Mouse (Mus musculus) layer of hippocampus, postnatal 36 days (tissue): ENCODE data around the gene Decr2. TPM values are rescaled to one million over a fixed set of nuclear protein-coding genes. Genes with fewer than 3 reads are reported as not detected.
"Not testable (repeated sequence)": the region's sequence is repeated elsewhere in the genome, so short reads cannot be mapped to it uniquely, and the experiment has no call there.

Experiments used
- DNase-seq, 2 experiments: peaks; one replicate each; pipeline ENCODE4 v3.0.0; 2022
- total RNA-seq, 2 experiments: library from RNA; stranded (reverse); gene quantifications; 2 replicates each; pipeline ENCODE4 v1.2.3; 2021

Decr2 gene
- total RNA-seq, 2 experiments from 2014 or later, result 25.5 to 26.5 TPM

- DNase-seq, result peak; percentile 61 to 67
Measured at GRCm38 (mm10) chr17:26113181-26113948, 23.2 kb upstream of the Decr2 start, which contains the start of gene Tmem8. Gene Tmem8, plus strand, starts transcription at chr17:26113299.

DNA sequence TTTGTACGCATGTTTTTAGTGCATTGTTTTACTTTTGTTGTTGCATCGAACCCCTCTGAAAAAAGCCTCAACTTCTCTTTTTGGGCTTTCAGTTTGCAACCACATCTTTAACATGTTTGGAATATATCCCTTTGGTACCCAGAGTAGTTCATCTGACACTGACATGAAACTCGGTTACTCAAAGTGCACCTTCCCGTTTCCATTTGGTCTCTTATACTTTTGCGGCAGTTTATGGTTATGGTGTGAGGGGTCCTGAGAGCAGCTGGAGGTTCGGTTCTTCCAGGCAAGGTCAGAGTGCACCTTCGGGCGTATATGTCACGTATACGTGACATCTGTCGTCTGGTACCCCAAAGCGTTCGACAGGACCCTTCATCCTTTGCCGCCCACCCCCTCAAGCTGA is 22.6 kb upstream of the Decr2 start:
- no peak for DNase-seq

DNA sequence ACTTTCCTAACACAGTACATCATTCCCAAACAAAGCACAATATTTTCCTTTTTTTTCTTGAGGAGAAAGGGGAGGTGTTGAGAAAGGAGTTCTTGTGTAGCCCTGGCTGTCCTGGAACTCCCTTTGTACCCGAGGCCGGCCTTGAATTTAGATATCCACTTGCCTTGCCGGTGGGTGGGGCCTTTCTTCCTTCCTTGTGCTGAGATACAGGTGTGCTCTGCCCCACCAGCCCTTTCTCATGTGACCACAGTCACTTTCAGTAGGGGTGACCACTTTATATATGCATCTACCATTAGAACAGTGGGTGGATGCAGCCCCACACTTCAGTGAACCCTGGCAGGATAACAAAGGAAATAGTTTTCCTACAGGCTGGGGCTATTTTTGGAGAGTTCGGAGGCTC is 21.6 kb upstream of the Decr2 start:
- no peak for DNase-seq

DNA sequence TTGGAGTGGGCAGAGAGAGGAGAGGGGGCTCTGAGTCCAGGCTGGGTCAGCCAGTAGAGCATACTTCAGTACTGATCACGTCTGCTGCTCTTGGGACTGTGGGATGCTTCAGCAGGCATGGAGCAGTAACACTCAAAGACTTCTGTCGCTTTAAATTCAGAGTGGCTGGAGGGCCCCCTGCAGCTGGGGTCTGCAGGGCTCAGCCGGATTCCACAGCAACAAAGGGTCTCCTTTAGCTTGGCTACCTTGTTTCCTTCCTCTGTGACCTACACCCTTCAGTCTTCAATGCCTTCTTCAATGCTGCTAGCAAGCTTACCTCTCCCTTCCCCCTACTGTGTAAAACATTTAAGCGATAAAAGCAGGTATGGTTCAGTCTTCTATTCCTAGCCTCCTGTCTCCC is 20.9 kb upstream of the Decr2 start:
- no peak for DNase-seq

GRCm38 (mm10) chr17:26110156-26110555 is 20.0 kb upstream of the Decr2 start:
- no peak for DNase-seq

- no peak for DNase-seq
Measured at GRCm38 (mm10) chr17:26105619-26106018, 15.5 kb upstream of the Decr2 start.

DNA sequence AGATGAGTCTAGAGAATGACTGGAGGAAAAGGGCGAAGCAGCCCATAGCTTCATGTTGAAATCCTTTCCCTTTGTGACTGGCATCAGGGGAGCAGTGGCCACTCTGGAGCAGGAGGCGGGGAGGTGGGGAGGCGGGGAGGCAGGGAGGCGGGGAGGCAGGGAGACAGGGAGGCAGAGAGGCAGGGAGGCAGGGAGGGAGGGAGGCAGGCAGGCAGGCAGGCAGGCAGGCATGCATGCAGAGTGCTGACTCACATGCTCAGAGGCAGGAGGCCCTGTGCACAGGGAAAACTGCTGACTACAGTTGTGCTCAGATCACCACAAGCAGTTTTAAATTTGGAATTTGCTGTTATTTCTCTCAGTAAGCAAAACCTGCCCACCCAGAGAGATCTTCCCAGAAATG is 11.3 kb upstream of the Decr2 start:
- DNase-seq, result no peak

GRCm38 (mm10) chr17:26100166-26100565 is 10.0 kb upstream of the Decr2 start:
- no peak for DNase-seq

GRCm38 (mm10) chr17:26099316-26099715 is 9.2 kb upstream of the Decr2 start:
- not testable (repeated sequence) for DNase-seq

DNA sequence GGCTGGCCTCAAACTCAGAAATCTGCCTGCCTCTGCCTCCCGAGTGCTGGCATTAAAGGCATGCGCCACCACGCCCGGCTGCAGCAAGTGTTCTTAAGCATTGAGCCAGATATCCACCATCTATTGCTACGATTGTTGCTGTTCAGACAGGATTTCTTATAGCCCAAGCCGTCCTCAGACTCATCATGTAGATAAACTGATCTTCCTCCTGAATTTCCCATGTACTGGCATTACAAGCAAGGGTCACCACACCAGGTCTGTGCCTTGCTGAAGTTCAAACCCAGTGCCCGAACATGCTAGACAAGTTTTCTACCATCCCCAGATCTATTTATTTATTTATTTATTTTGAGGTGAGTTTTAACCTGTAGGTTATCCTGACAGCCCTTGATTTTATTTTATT is 8.3 kb upstream of the Decr2 start:
- DNase-seq, result no peak

- DNase-seq, result peak; percentile 65 to 68
Measured at GRCm38 (mm10) chr17:26095121-26095740, 5.1 kb upstream of the Decr2 start, which contains the start of gene Nme4. Gene Nme4, minus strand, starts transcription at chr17:26095602.

DNA sequence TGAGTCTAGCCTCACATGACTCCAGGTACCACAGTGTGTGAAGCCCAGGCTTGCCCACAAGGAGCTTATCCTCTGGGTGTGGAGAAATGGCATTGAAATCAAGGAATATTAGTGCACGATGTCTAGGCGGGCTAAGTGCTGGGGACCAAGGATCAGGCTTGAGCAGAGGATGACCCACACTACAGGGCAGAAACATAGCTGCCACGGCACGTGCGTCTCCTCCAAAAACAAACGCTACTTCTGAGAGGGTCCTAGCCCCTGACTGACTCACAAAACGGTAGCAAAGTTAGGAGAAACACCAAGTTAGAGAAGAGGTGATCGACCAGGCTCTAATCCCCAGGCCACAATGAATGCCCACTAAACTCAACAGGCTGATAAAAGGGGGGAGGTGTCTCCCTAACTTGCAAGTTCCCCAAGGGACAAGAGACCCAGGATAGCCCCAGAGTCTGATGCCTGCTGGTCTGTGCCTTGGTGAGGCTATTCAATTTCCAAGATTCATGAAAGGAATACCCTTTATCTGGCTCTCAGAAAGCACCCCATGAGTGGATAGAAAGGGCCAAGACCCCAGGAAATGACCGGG is 4.5 kb upstream of the Decr2 start:
- no peak for DNase-seq

DNA sequence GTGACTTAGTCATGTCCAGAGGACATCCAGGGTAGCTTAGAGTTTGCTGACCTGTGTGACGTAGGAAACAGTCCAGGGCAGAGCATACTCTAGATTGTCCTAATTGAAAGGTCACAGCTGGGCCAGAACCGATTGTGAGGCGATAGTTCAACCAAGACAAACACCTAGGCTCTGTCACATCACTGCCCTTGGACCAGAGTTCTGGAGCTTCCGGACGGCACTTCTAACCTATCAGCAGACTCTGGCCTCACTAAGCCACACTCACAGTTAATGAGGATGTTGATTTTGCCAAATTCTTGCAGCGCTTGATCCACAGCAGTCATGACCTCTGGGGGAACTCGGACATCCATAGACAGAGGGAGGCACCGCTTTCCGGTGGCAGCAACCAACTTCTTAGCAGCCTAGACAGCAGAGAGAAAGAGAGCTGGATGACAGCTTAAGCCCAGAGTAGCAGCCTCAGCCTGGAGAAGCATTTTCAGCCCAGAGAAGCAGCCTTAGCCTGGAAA is 3.0 kb downstream of the Decr2 start:
- DNase-seq, result no peak

DNA sequence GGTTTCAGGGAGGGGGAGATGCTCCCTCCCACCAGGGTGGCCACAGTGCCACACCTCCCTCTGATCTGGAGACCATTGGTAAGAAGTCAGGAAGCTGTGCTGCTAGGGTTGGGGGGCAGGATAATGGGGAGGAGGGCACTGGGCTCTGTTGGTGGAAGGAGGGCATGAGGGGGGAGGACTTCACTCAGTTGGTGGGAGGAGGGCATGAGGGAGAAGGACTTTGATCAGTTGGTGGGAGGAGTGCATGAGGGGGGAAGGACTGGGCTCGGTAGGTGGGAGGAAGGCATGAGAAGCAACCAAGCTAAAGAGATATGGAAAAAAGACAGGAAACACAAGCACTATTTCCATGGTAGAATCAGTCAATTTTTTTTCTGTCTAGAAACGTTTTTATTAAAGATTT is 9.3 kb downstream of the Decr2 start:
- DNase-seq, result no peak

DNA sequence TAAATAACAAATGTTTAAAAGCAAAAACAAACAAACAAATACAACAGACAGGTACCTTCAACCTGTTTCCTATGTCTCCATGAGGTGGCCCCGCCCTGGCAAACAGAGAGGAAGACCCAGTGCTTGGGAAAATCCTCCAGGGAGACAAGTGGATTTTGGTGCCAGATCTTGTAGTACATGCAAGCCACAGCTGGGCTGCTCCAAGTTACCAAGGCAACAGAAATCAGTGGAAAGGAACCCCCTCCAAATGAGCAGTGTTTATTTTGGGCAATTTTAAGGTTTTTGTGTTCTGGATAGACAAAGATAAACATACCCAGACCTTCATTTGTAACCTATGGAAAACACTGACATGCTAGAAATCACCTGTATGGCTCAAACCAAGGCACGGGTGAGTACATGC is 11.3 kb downstream of the Decr2 start:
- no peak for DNase-seq

GRCm38 (mm10) chr17:26075246-26075645 is 14.9 kb downstream of the Decr2 start:
- no peak for DNase-seq

DNA sequence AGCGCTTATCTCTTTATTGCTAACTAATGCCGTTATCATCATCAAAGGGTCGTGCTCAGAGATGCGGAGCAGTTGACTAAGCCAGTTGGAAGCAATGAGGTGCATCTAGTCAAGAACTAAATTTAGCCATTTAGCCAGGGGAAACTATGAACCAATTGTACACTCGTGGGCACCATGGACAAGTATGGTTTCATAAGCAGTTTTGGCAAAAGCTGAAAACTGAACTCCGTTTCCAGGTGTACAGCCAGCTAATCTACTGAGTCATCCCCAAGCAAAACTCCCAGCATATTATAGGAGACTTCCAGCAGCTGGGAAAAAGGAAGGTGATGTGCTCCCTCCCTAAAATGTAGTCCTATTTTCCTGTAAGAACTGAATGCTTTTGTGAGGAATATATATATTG is 20.0 kb downstream of the Decr2 start:
- DNase-seq, result no peak

DNA sequence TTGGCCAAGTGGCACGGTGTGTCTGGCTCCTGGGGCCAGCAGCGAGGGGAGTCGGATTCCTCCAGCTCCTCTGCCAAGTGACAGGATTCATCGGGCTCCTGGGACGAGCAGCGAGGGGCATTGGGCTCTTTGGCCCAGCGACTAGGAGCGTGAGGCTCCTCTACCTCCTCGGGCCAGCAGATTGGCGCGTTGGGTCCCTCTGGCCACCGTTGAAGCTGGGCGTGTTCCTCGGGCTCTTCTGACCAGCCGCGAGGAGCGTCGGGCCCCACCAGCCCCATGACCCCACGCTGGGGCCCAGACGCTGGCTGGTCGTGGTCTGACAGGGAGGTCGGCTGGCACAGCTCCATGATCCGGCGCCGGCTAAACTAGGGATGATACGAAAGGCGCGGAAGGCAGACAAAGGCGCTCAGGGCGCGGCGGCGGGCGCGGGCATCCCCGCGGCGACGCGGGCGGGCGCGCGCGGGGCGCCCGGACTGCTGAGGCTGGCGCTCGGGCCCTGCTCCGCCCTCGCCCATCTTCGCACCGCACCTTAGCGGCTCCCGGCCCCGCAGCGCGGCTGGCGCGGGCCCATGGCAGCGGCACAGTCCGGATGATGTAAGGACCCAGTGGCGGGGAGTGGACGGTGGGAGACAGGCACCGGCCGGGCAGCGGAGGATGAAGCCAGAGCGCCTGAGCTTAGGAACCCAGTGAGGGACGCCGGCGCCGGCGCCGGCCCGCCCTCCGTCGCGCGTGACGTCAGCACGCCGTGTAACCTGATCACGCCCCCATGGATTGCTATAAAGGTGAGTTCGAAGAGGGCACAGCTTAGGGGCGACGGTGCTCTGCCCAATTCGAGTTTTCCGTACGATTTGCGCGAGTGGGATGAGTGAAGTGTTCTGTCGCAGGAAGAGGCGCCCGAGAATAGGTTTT is 21.1 kb downstream of the Decr2 start, which contains the start of gene Rab11fip3:
Gene Rab11fip3, minus strand, starts transcription at position 725 of the 909 bp plus-strand sequence.
- peak; percentile 83 to 85 for DNase-seq

DNA sequence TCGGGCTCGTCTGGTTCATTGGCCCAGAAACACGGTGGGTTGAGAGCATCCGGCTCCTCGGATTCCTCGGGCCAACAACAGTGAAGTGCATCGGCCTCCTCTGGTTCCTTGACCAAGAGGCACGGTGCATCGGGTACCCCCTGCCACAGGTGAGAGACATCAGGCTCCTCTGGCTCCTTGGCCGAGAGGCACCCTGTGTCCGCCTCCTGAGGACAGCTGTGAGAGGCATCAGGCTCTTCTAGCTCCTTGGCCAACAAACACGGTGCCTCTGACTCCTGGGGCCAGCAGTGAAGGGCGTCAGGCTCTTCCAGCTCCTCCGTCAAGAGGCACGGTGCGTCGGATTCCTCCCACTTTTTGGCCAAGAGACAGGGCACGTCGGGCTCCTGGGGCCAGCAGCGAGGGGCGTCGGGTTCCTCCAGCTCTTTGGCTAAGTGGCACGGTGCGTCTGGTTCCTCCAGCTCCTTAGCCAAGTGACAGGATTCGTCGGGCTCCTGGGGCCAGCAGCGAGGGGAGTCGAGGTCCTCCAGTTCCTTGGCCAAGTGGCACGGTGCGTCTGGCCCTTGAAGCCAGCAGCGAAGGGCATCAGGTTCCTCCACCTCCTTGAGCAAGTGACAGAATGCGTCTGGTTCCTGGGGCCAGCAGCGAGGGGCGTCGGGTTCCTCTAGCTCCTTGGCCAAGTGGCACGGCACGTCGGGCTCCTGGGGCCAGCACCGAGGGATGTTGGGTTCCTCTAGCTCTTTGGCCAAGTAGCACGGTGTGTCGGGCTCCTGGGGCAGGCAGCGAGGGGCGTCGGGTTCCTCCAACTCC is 21.9 kb downstream of the Decr2 start:
- DNase-seq, result no peak

DNA sequence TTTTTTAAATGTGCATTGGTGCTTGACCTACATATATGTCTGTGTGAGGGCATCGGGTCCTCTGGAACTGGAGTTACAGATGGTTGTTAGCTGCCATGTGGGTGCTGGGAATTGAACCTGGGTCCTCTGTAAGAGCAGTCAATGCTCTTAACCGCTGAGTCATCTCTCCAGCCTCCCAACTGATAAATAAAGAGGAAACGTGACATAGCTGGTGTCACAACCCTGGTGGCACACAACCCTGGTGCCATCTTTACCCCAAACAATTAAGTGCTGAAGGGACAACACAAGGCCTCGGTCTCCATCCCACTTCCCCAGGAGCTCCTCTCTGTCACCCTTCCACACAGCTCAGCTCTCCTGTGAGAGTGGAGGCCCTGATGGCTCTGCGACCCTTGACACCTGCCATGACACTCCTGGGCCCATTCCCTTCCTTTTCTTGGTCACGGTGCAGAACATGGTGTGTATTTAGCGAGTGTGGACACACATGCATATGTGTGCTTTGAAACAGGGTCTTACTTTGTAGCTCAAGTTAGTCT is 23.6 kb downstream of the Decr2 start:
- DNase-seq, result no peak

DNA sequence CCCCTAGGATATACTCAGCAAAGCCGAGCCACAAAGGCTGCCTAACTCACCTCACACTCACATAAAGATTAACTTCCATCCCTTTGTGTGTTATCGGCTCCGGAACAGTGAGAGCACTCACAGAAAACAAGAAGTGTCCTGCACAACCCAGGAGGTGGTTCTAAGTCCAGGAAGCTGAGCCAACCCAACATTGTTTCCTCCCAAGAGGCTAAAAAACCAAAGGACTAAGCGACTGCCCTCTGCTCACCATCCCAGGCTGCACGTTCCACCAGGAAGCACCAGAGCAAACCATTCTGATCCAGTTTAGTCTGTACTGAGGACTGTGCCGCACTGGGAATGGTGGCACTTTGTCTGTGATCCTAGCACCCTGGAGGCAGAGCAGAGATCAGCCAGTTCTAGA is 25.2 kb downstream of the Decr2 start:
- no peak for DNase-seq
